In genomic region chr8:126244321-126244720, GRCm38 (mm10) we compare ENCODE assay signal across 23 mouse cellular contexts. TPM values are rescaled to one million over a fixed set of nuclear protein-coding genes. Genes with fewer than 3 reads are reported as not detected.
"Had no signal": no experiment of that assay in that cellular context is flagged by ENCODE, and none has a peak within 500 bp of the region (broad histone marks: within the 10 kb centered on the region; RNA-seq: fewer than 3 reads in every experiment).

No protein-coding gene starts in this region.

- DNase-seq: heart, postnatal 10 days; heart, postnatal 4 days; kidney, adult 18-20 months; kidney, adult 8-10 months; kidney, postnatal 10 days; kidney, postnatal 25 days; kidney, postnatal 4 days; left cerebral cortex, postnatal 4 days had no signal

- H3K4me3 ChIP-seq: heart, embryonic 10.5 days; heart, embryonic 12.5 days; hindbrain, embryonic 10.5 days; hindbrain, embryonic 12.5 days; intestine, embryonic 15.5 days; layer of hippocampus, adult 2 months; left cerebral cortex, adult 2 months; limb, embryonic 13.5 days; limb, embryonic 15.5 days; liver, embryonic 12.5 days had no signal

- H3K27ac ChIP-seq: heart, embryonic 10.5 days; hindbrain, embryonic 10.5 days; hindbrain, embryonic 12.5 days; hindbrain, embryonic 14.5 days; intestine, embryonic 15.5 days; layer of hippocampus, adult 2 months; left cerebral cortex, adult 2 months; limb, embryonic 13.5 days; limb, embryonic 15.5 days; liver, embryonic 12.5 days; liver, embryonic 14.5 days had no signal

RNA-seq across cellular contexts. Expression of gene Slc35f3, which starts 54.0 kb away (rescaled TPM):
- total RNA-seq: granulocyte monocyte progenitor cell, adult 5-6 weeks; heart, adult 8-10 months; heart, postnatal 10 days; heart, postnatal 4 days; liver, adult 2 months had no signal
